Mouse (Mus musculus) natural killer cell, adult 2 months (primary cell): ENCODE results near the gene Ppp4r4.
"Not testable (repeated sequence)": the region's sequence is repeated elsewhere in the genome, so short reads cannot be mapped to it uniquely, and the experiment has no call there.

Experiments used
- DNase-seq, 2 experiments: peaks; one replicate each; pipeline ENCODE4 v3.0.0; 2022; ENCODE audit warnings: low spot score in 2 of 2

The Ppp4r4 gene

GRCm38 (mm10) chr12:103532649-103533395, 739 bp downstream of the Ppp4r4 start:
- DNase-seq: peak in 1 of 2 experiments; percentile 12

GRCm38 (mm10) chr12:103540429-103540828, 8.3 kb downstream of the Ppp4r4 start:
- no peak for DNase-seq

GRCm38 (mm10) chr12:103543351-103543750, 11.3 kb downstream of the Ppp4r4 start:
- no peak for DNase-seq

- DNase-seq: no peak
Observed at GRCm38 (mm10) chr12:103544213-103544612, 12.1 kb downstream of the Ppp4r4 start.

GRCm38 (mm10) chr12:103547438-103547837, 15.4 kb downstream of the Ppp4r4 start:
- DNase-seq: no peak

GRCm38 (mm10) chr12:103548526-103548925, 16.4 kb downstream of the Ppp4r4 start:
- DNase-seq: no peak

GRCm38 (mm10) chr12:103550047-103550446, 18.0 kb downstream of the Ppp4r4 start:
- no peak for DNase-seq

GRCm38 (mm10) chr12:103551422-103551821, 19.3 kb downstream of the Ppp4r4 start:
- DNase-seq: no peak

- DNase-seq: no peak
Observed at GRCm38 (mm10) chr12:103552506-103552905, 20.4 kb downstream of the Ppp4r4 start.

- no peak for DNase-seq
Observed at GRCm38 (mm10) chr12:103553497-103553896, 21.4 kb downstream of the Ppp4r4 start.

GRCm38 (mm10) chr12:103556856-103557255, 24.8 kb downstream of the Ppp4r4 start:
- DNase-seq: no peak

- no peak for DNase-seq
Observed at GRCm38 (mm10) chr12:103564726-103565125, 32.6 kb downstream of the Ppp4r4 start.

GRCm38 (mm10) chr12:103565151-103565550, 33.1 kb downstream of the Ppp4r4 start:
- no peak for DNase-seq

GRCm38 (mm10) chr12:103567129-103567528, 35.0 kb downstream of the Ppp4r4 start:
- no peak for DNase-seq

- DNase-seq: no peak
Observed at GRCm38 (mm10) chr12:103569690-103570089, 37.6 kb downstream of the Ppp4r4 start.

- DNase-seq: not testable (repeated sequence)
Observed at GRCm38 (mm10) chr12:103578148-103578547, 46.1 kb downstream of the Ppp4r4 start.

- DNase-seq: no peak
Observed at GRCm38 (mm10) chr12:103583771-103584170, 51.7 kb downstream of the Ppp4r4 start.

GRCm38 (mm10) chr12:103598411-103598810, 66.3 kb downstream of the Ppp4r4 start:
- no peak for DNase-seq

- no peak for DNase-seq
Observed at GRCm38 (mm10) chr12:103600364-103600763, 68.3 kb downstream of the Ppp4r4 start.

- no peak for DNase-seq
Observed at GRCm38 (mm10) chr12:103601839-103602238, 69.8 kb downstream of the Ppp4r4 start.

- no peak for DNase-seq
Observed at GRCm38 (mm10) chr12:103615141-103615540, 83.1 kb downstream of the Ppp4r4 start.

GRCm38 (mm10) chr12:103615734-103616133, 83.7 kb downstream of the Ppp4r4 start:
- DNase-seq: no peak

GRCm38 (mm10) chr12:103616860-103617261, 84.8 kb downstream of the Ppp4r4 start:
- DNase-seq: no peak

GRCm38 (mm10) chr12:103631203-103631612, 99.1 kb downstream of the Ppp4r4 start, which contains the start of gene Serpina10:
Gene Serpina10 (minus strand): TSS chr12:103631444.
- no peak for DNase-seq
